Mouse (Mus musculus) embryonic fibroblast, embryonic 13.5 days (primary cell): ENCODE measurements around the gene Adgrg1. TPM values are rescaled to one million over a fixed set of nuclear protein-coding genes. Genes with fewer than 3 reads are reported as not detected.

ENCODE experiments used
- H3K27ac ChIP-seq: 2 replicates; pipeline ENCODE4 v1.5.1; 2012; ENCODE audit warnings: low read length, control low read depth, inconsistent platforms; ENCODE audit not compliant: insufficient read depth
- H3K4me1 ChIP-seq: 2 replicates; pipeline ENCODE4 v1.6.1; 2011; ENCODE audit warnings: low read length; ENCODE audit not compliant: control insufficient read depth, insufficient read depth
- H3K4me3 ChIP-seq: 2 replicates; pipeline ENCODE4 v1.5.1; 2011; ENCODE audit warnings: mild to moderate bottlenecking, control low read depth, low read length; ENCODE audit not compliant: insufficient read depth
- CTCF ChIP-seq: IDR thresholded peaks from 2 replicates; pipeline ENCODE4 v1.5.1; 2011; ENCODE audit warnings: mild to moderate bottlenecking, control low read depth, low read length, moderate library complexity, borderline replicate concordance; ENCODE audit not compliant: insufficient read depth
- POLR2A ChIP-seq: IDR thresholded peaks from 2 replicates; pipeline ENCODE4 v1.6.1; 2011; ENCODE audit warnings: low read depth, mild to moderate bottlenecking, control low read depth, low read length, moderate library complexity
- polyA plus RNA-seq: library from polyadenylated mRNA; stranded (reverse); fragments of >200 nt; gene quantifications from 2 replicates; pipeline ENCODE4 v1.2.4, GENCODE M21; 2011; ENCODE audit warnings: low read depth; ENCODE audit not compliant: missing spikeins, insufficient read length

The Adgrg1 gene
- polyA plus RNA-seq, 1 experiment = 3.1 TPM

GRCm38 (mm10) chr8:94973786-94974185, 765 bp upstream of the Adgrg1 start:
- no peak overlapping the region for H3K4me3 ChIP-seq
- no peaks in the 10 kb centered on the region for H3K4me1 ChIP-seq
- TF ChIP-seq CTCF = no peak
- no peak for TF ChIP-seq POLR2A
- H3K27ac ChIP-seq = no peak overlapping the region

GRCm38 (mm10) chr8:94976651-94977417, 2.3 kb downstream of the Adgrg1 start:
- no peak for TF ChIP-seq CTCF
- TF ChIP-seq POLR2A = no peak
- Histone ChIP-seq H3K4me3 (no peak overlapping the region), H3K4me1 (no peaks in the 10 kb centered on the region), H3K27ac (no peak overlapping the region)

DNA sequence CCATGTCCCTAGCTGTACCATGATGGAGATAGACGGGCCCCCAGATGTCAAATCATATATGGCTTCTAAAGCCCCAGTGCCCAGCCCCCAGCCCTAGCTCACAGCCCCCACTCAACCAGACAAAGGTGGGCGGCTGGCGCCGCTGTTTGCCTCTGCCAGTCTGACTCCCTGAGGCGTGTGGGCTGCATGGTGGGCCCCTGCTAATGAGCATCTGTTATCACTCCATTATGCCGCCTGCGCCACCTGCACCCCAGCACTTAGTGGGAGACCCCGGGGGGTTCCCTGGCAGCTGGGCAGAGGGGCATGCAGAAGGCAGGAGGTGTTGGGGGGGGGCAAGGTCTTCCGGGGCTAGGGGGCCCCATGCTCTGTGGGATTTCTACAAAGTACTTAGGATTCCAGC, 3.6 kb downstream of the Adgrg1 start:
- Histone ChIP-seq H3K4me3 (no peak overlapping the region), H3K4me1 (no peaks in the 10 kb centered on the region), H3K27ac (no peak overlapping the region)
- TF ChIP-seq POLR2A (no peak), CTCF (no peak)

DNA sequence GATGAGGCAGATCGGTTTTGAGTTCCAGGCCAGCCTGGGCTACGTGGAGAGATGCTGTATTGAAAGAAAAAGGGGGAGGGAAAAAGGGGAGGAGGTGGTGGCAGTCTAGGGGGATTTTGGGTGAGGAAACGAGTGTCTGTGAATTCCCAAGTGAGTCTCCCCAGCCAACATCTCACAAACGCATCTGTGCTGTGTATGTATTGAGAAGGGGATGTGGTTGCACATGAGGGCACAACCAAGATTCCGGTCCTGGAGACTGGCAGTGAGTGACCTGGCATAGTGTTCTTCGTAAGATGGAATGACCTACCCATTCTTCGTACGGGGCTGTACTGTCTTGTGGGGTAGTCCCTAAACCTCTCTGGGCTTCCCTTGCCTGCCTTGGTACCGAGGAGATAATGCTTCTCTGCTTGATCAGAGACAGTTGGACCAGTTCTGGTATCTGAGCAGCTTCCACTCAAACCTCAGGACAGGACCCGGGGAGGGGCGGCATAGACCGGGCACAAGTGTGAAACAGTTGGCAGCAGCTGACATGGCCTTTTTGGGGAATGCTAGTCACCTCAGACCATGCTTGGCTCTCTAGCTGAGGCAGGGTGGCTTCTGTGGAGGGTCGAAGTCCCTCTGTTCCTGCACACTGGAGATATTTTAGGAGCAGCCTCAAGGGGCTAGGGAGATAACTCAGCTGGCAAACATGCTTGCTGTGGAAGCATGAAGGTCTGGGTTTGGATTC, 4.2 kb downstream of the Adgrg1 start:
- no peak overlapping the region for H3K4me3 ChIP-seq

DNA sequence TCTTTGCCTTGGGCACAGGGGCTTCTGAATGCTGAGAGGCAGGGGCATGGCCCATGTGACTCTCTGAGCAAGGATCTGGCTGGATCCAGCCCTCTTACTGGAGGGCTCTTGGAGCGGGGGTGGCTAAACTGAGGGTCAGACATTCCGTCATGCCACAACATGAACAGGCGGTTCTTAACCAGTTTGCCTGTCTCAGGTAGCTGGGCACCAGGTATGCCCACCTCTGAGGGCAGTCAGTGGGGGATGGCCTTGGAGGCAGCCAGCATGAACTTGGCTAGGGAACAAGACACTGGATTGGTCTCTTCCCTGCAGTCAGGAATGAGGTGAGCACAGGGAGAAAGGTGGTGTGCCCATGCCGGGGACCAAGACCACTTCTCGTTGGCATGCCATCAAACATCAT, 5.6 kb downstream of the Adgrg1 start:
- Histone ChIP-seq H3K4me1 (0 out of 2 replicates have a peak, but pooled peaks cover 2% of the 10 kb centered on the region), H3K4me3 (no peak overlapping the region), H3K27ac (no peak overlapping the region)
- no peak for TF ChIP-seq CTCF
- no peak for TF ChIP-seq POLR2A

More for the DNA sequence above, 4.2 kb downstream of the Adgrg1 start:
- TF ChIP-seq CTCF (no peak), POLR2A (no peak)
- Histone ChIP-seq H3K4me1 (no peaks in the 10 kb centered on the region), H3K27ac (no peak overlapping the region)

DNA sequence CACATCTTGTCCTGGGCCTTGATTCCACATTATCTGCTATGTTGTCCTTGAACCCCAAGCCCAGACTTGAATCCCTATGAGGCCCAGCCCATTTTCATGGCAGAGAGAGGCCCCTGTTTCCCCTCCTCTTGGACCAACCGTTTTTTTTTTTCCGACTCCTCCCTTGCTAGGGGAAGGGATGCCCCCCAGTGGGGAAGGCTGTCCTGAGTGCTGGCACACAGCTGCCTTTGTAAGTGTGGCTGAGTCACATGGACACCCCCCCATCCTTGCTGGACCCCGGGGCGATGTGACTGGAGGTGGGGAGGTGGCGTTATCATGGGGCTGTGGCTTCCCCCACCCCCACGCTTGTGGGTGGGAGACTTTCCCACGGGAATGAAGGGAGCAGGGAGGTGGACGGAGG, 6.4 kb downstream of the Adgrg1 start:
- Histone ChIP-seq H3K27ac (no peak overlapping the region), H3K4me3 (no peak overlapping the region), H3K4me1 (0 out of 2 replicates have a peak, but pooled peaks cover 2% of the 10 kb centered on the region)
- no peak for TF ChIP-seq CTCF
- no peak for TF ChIP-seq POLR2A

GRCm38 (mm10) chr8:94981848-94982247, 7.3 kb downstream of the Adgrg1 start:
- Histone ChIP-seq H3K4me3 (no peak overlapping the region), H3K27ac (no peak overlapping the region), H3K4me1 (0 out of 2 replicates have a peak, but pooled peaks cover 2% of the 10 kb centered on the region)
- TF ChIP-seq POLR2A (no peak), CTCF (no peak)

DNA sequence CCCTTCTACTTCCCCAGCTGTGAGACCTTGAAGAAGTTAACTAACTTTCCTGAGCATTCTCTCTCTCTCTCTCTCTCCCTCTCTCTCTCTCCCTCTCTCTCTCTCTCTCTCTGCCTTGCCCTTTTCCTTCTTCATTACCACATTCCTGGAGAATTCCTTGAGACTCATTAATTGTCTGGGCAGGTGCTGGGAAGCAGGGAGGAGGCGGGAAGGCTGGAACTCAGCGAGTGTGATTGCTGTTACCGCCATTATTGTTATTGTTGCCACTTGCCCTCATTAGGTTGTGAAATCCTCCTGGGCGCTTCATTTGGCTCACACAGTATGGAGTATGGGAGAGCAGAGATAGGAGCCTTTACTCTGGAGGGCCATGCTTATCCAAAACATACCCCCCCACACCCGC, 8.6 kb downstream of the Adgrg1 start:
- no peak overlapping the region for H3K27ac ChIP-seq
- no peak overlapping the region for H3K4me3 ChIP-seq
- TF ChIP-seq CTCF (no peak), POLR2A (no peak)
- 0 out of 2 replicates have a peak, but pooled peaks cover 2% of the 10 kb centered on the region for H3K4me1 ChIP-seq

GRCm38 (mm10) chr8:94983881-94984516, 9.4 kb downstream of the Adgrg1 start:
- no peak overlapping the region for H3K4me3 ChIP-seq
- no peak for TF ChIP-seq CTCF
- TF ChIP-seq POLR2A = no peak
- no peak overlapping the region for H3K27ac ChIP-seq
- 0 out of 2 replicates have a peak, but pooled peaks cover 2% of the 10 kb centered on the region for H3K4me1 ChIP-seq

- no peak overlapping the region for H3K27ac ChIP-seq
- 0 out of 2 replicates have a peak, but pooled peaks cover 2% of the 10 kb centered on the region for H3K4me1 ChIP-seq
- no peak for TF ChIP-seq CTCF
- no peak for TF ChIP-seq POLR2A
- no peak overlapping the region for H3K4me3 ChIP-seq
Measured at GRCm38 (mm10) chr8:94985023-94985422, 10.5 kb downstream of the Adgrg1 start.
